Mouse (Mus musculus): ENCODE measurements around the gene Tcea3.

- no peak for TF ChIP-seq POLR2A (IDR thresholded peaks at IDR 0.05; ENCODE audit: low read depth, low read length)
- TF ChIP-seq CTCF (conservative IDR thresholded peaks at IDR 0.05; ENCODE audit: insufficient read depth, insufficient read length, low read depth, low read length), result no peak
Measured at GRCm38 (mm10) chr4:136320016-136320415, 72.5 kb downstream of the Tcea3 start.

Data from kidney, adult 2 months (tissue).